Mouse (Mus musculus) heart, postnatal 14 days (tissue): ENCODE data around the gene Speer4f2. TPM values are rescaled to one million over a fixed set of nuclear protein-coding genes. Genes with fewer than 3 reads are reported as not detected.

Source experiments
- total RNA-seq, 2 experiments: library from RNA; stranded (reverse); gene quantifications; 2 replicates each; pipeline ENCODE4 v1.2.3; 2021

Gene Speer4f2
- total RNA-seq, 2 experiments from 2014 or later = not detected

Other genes with a start within 250 kb of the Speer4f2 start
- gene Speer4f1, start 102.9 kb downstream of the Speer4f2 start, total RNA-seq = not detected
- gene Sema3c, start 201.1 kb downstream of the Speer4f2 start, total RNA-seq = 10 to 100 TPM; 22.8 to 25.5 TPM